Mouse (Mus musculus): Measurements from ENCODE around the gene Vmn1r67. TPM values are rescaled to one million over a fixed set of nuclear protein-coding genes. Genes with fewer than 3 reads are reported as not detected.
A peak's percentile ranks its signal among the peaks of the same experiment; 100 is the strongest.

The Vmn1r67 gene
- polyA plus RNA-seq (2014; fragmentation: Nextera tagmentation; extraction: Ambion mirVana), result not detected in 2 replicates

DNA sequence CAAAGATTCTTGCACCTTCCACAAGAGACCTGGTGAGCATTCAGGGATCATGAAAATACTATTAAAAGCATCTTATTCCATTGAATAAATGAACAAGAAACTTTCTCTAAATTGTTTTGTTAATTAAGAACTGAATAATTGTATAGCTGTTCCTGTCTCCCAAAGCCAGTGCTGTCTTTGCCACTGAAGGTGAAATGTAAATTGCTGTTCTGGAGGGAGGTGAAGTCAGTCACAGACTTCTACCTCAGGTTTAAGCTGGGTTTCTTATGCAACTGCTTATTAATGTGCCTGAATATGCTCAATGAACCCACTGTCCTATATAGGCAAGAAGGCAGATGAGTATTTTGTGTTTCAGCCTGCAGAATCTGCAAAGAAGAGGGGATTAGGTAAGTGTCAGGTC lies at the start of gene Vmn1r67:
Vmn1r67 (plus strand) TSS at position 301 of the 400 bp plus-strand sequence.
- no peak within 1 kb of the TSS for H3K27ac ChIP-seq (replicated peaks; ENCODE audit: low read depth, low read length)
- no peaks in the 10 kb centered on the region for H3K36me3 ChIP-seq (replicated peaks; ENCODE audit: control insufficient read depth, insufficient read depth, low read depth, low read length)
- DNase-seq (ENCODE audit: low spot score) (no peak), ATAC-seq (replicated peaks; ENCODE audit: insufficient number of reproducible peaks, low FRiP score, low TSS enrichment, low read depth) (no peak)
- no peaks in the 10 kb centered on the region for H3K9me3 ChIP-seq (replicated peaks; ENCODE audit: control insufficient read depth, low read length)
- H3K4me1 ChIP-seq (ENCODE audit: control insufficient read depth, insufficient read depth, low read length), result no peaks in the 10 kb centered on the region
- no peak within 1 kb of the TSS for H3K9ac ChIP-seq (replicated peaks; ENCODE audit: low read length)
- no peaks in the 10 kb centered on the region for H3K27me3 ChIP-seq (ENCODE audit: control insufficient read depth, insufficient read depth, low read length)
- H3K4me2 ChIP-seq (ENCODE audit: low read depth, low read length), result no peak within 1 kb of the TSS
- H3K4me3 ChIP-seq (ENCODE audit: low read depth, low read length), result no peak within 1 kb of the TSS

DNA sequence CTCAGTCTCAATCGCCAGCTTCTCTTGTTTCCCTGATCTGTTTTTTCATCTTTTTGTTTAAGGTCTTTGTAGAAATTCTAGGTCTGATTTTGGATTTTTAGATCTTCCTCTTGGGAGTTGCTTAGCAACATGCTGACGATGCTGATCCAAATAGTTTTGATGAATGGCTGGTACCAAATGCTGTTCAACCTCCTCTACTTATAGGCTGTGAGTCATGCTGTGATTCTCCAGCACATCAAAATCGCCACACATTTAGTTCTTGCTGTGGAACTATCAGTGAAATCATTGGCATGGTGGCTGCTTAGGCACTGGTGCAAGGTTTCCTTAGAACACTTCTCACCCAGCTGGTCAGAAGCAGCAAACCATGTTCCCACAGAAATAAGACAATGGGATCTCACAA lies 15.0 kb downstream of the Vmn1r67 start:
- DNase-seq (ENCODE audit: low spot score), result no peak
- Histone ChIP-seq H3K4me3 (ENCODE audit: low read depth, low read length) (no peak overlapping the region), H3K4me2 (ENCODE audit: low read depth, low read length) (no peak overlapping the region), H3K27me3 (ENCODE audit: control insufficient read depth, insufficient read depth, low read length) (no peaks in the 10 kb centered on the region), H3K4me1 (ENCODE audit: control insufficient read depth, insufficient read depth, low read length) (no peaks in the 10 kb centered on the region), H3K9me3 (replicated peaks; ENCODE audit: control insufficient read depth, low read length) (no peaks in the 10 kb centered on the region), H3K36me3 (replicated peaks; ENCODE audit: control insufficient read depth, insufficient read depth, low read depth, low read length) (no peaks in the 10 kb centered on the region), H3K9ac (replicated peaks; ENCODE audit: low read length) (no peak overlapping the region), H3K27ac (replicated peaks; ENCODE audit: low read depth, low read length) (no peak overlapping the region)
- 62% methylated on average over 3 of the region's 3 CpGs for WGBS
- no peak for ATAC-seq (replicated peaks; ENCODE audit: insufficient number of reproducible peaks, low FRiP score, low TSS enrichment, low read depth)

GRCm38 (mm10) chr7:10479813-10480212 lies 36.7 kb downstream of the Vmn1r67 start:
- Histone ChIP-seq H3K27me3 (ENCODE audit: control insufficient read depth, insufficient read depth, low read length) (no peaks in the 10 kb centered on the region), H3K9ac (replicated peaks; ENCODE audit: low read length) (no peak overlapping the region), H3K4me1 (ENCODE audit: control insufficient read depth, insufficient read depth, low read length) (no peaks in the 10 kb centered on the region), H3K9me3 (replicated peaks; ENCODE audit: control insufficient read depth, low read length) (no peaks in the 10 kb centered on the region), H3K4me2 (ENCODE audit: low read depth, low read length) (no peak overlapping the region), H3K27ac (replicated peaks; ENCODE audit: low read depth, low read length) (no peak overlapping the region), H3K36me3 (replicated peaks; ENCODE audit: control insufficient read depth, insufficient read depth, low read depth, low read length) (no peaks in the 10 kb centered on the region), H3K4me3 (ENCODE audit: low read depth, low read length) (no peak overlapping the region)
- DNase-seq (ENCODE audit: low spot score), result no peak
- ATAC-seq (replicated peaks; ENCODE audit: insufficient number of reproducible peaks, low FRiP score, low TSS enrichment, low read depth), result no peak

- no peak for ATAC-seq (replicated peaks; ENCODE audit: insufficient number of reproducible peaks, low FRiP score, low TSS enrichment, low read depth)
- H3K4me3 ChIP-seq (ENCODE audit: low read depth, low read length), result peak overlapping the region; percentile 8; the same call in 1 of the 2 replicates
- WGBS, result 67% methylated on average over 18 of the region's 18 CpGs
Observed at GRCm38 (mm10) chr7:10480588-10481233, 37.6 kb downstream of the Vmn1r67 start.

GRCm38 (mm10) chr7:10494786-10495521 lies 51.8 kb downstream of the Vmn1r67 start, which contains the start of gene Zik1:
Zik1 (minus strand) TSS chr7:10495394.
- peak within 1 kb of the TSS; percentile 56 for H3K4me2 ChIP-seq (ENCODE audit: low read depth, low read length)
- no peaks in the 10 kb centered on the region for H3K9me3 ChIP-seq (replicated peaks; ENCODE audit: control insufficient read depth, low read length)
- no peak within 1 kb of the TSS for H3K27ac ChIP-seq (replicated peaks; ENCODE audit: low read depth, low read length)
- H3K9ac ChIP-seq (replicated peaks; ENCODE audit: low read length), result peak within 1 kb of the TSS; percentile 77
- DNase-seq (ENCODE audit: low spot score), result peak; percentile 94
- peak within 1 kb of the TSS; percentile 54 for H3K4me3 ChIP-seq (ENCODE audit: low read depth, low read length)
- no peaks in the 10 kb centered on the region for H3K27me3 ChIP-seq (ENCODE audit: control insufficient read depth, insufficient read depth, low read length)
- no peaks in the 10 kb centered on the region for H3K4me1 ChIP-seq (ENCODE audit: control insufficient read depth, insufficient read depth, low read length)
- ATAC-seq (replicated peaks; ENCODE audit: insufficient number of reproducible peaks, low FRiP score, low TSS enrichment, low read depth), result peak; percentile 98
- peaks cover 8% of the 10 kb centered on the region for H3K36me3 ChIP-seq (replicated peaks; ENCODE audit: control insufficient read depth, insufficient read depth, low read depth, low read length)
- 2% methylated on average over 33 of the region's 33 CpGs for WGBS

More at GRCm38 (mm10) chr7:10480588-10481233, 37.6 kb downstream of the Vmn1r67 start:
- Histone ChIP-seq H3K4me2 (ENCODE audit: low read depth, low read length) (no peak overlapping the region), H3K36me3 (replicated peaks; ENCODE audit: control insufficient read depth, insufficient read depth, low read depth, low read length) (no peaks in the 10 kb centered on the region), H3K4me1 (ENCODE audit: control insufficient read depth, insufficient read depth, low read length) (no peaks in the 10 kb centered on the region), H3K9me3 (replicated peaks; ENCODE audit: control insufficient read depth, low read length) (no peaks in the 10 kb centered on the region), H3K27me3 (ENCODE audit: control insufficient read depth, insufficient read depth, low read length) (no peaks in the 10 kb centered on the region), H3K9ac (replicated peaks; ENCODE audit: low read length) (no peak overlapping the region), H3K27ac (replicated peaks; ENCODE audit: low read depth, low read length) (no peak overlapping the region)
- DNase-seq (ENCODE audit: low spot score), result peak; percentile 27

DNA sequence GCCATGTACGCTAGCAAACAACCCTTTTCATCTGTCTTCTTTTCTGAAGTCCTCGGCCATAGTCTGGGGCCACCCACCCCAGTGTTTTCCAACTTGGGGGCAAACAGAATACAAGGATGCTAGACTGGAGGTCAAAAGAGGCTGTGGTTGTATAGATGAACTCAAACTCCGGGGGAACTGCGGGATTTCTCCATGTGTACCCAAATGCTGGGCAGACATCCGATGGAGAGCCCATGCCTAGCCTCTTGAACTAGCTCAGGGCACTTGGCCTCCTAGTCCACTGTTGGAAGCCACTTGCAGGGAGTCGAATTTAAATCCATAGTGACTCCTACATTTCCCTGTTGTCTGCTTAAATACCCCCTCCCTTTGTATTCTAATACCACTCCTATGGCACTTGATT lies 52.4 kb downstream of the Vmn1r67 start:
- Histone ChIP-seq H3K27me3 (ENCODE audit: control insufficient read depth, insufficient read depth, low read length) (no peaks in the 10 kb centered on the region), H3K4me1 (ENCODE audit: control insufficient read depth, insufficient read depth, low read length) (no peaks in the 10 kb centered on the region), H3K4me3 (ENCODE audit: low read depth, low read length) (peak overlapping the region; percentile 54; the same call in 1 of the 2 replicates), H3K9me3 (replicated peaks; ENCODE audit: control insufficient read depth, low read length) (no peaks in the 10 kb centered on the region), H3K27ac (replicated peaks; ENCODE audit: low read depth, low read length) (no peak overlapping the region), H3K36me3 (replicated peaks; ENCODE audit: control insufficient read depth, insufficient read depth, low read depth, low read length) (peaks cover 8% of the 10 kb centered on the region), H3K4me2 (ENCODE audit: low read depth, low read length) (peak overlapping the region; percentile 13; the same call in 1 of the 2 replicates), H3K9ac (replicated peaks; ENCODE audit: low read length) (no peak overlapping the region)
- 34% methylated on average over 6 of the region's 6 CpGs for WGBS
- no peak for DNase-seq (ENCODE audit: low spot score)
- ATAC-seq (replicated peaks; ENCODE audit: insufficient number of reproducible peaks, low FRiP score, low TSS enrichment, low read depth), result no peak

Other genes with a start within 250 kb of the Vmn1r67 start
- not detected in 2 replicates for gene Vmn1r66, start 165.3 kb upstream of the Vmn1r67 start, polyA plus RNA-seq (2014; fragmentation: Nextera tagmentation; extraction: Ambion mirVana)
- 46.8 and 53.0 TPM in 2 replicates for gene Zik1, start 52.1 kb downstream of the Vmn1r67 start, polyA plus RNA-seq (2014; fragmentation: Nextera tagmentation; extraction: Ambion mirVana)
- gene Vmn1r68, start 115.2 kb downstream of the Vmn1r67 start, polyA plus RNA-seq (2014; fragmentation: Nextera tagmentation; extraction: Ambion mirVana), result not detected in 2 replicates
- gene Vmn1r69, start 170.3 kb downstream of the Vmn1r67 start, polyA plus RNA-seq (2014; fragmentation: Nextera tagmentation; extraction: Ambion mirVana), result not detected in 2 replicates
- gene Vmn1r70, start 188.2 kb downstream of the Vmn1r67 start, polyA plus RNA-seq (2014; fragmentation: Nextera tagmentation; extraction: Ambion mirVana), result not detected in 2 replicates
- not detected in 2 replicates for gene Nlrp4b, start 244.5 kb downstream of the Vmn1r67 start, polyA plus RNA-seq (2014; fragmentation: Nextera tagmentation; extraction: Ambion mirVana)